Mouse (Mus musculus) CH12.LX (cell line): ENCODE results near the gene Rpl3. TPM values are rescaled to one million over a fixed set of nuclear protein-coding genes. Genes with fewer than 3 reads are reported as not detected.
A peak's percentile ranks its signal among the peaks of the same experiment; 100 is the strongest.
"Not testable (repeated sequence)": the region's sequence is repeated elsewhere in the genome, so short reads cannot be mapped to it uniquely, and the experiment has no call there.

Experiments
- DNase-seq: peaks from one replicate; pipeline ENCODE4 v3.0.0-alpha.2; 2013; ENCODE audit errors: extremely low read depth
- H3K27ac ChIP-seq: 2 replicates; pipeline ENCODE4 v1.5.1; 2012; ENCODE audit warnings: low read depth, mild to moderate bottlenecking, control low read depth, moderate library complexity; ENCODE audit not compliant: insufficient read depth
- H3K27me3 ChIP-seq: replicated peaks from 2 replicates; pipeline ENCODE3; 2012; ENCODE audit warnings: inconsistent platforms
- H3K36me3 ChIP-seq, 2 experiments: replicated peaks in 1 of 2; 2 replicates each; pipeline versions ENCODE3 to v1.6.1; 2012; ENCODE audit warnings: inconsistent platforms in 1 of 2, low read length in 1 of 2, mild to moderate bottlenecking in 1 of 2, mixed read lengths in 1 of 2, moderate library complexity in 1 of 2; ENCODE audit not compliant: control insufficient read depth in 1 of 2, insufficient read depth in 1 of 2
- H3K4me1 ChIP-seq, 2 experiments: 2 replicates each; pipeline ENCODE4 v1.6.1; 2012; ENCODE audit warnings: inconsistent platforms in 1 of 2, moderate library complexity in 1 of 2; ENCODE audit not compliant: insufficient read depth in 2 of 2, control insufficient read depth in 1 of 2
- H3K4me2 ChIP-seq: 2 replicates; pipeline ENCODE4 v1.6.1; 2012; ENCODE audit warnings: low read depth, mild to moderate bottlenecking, control low read depth; ENCODE audit not compliant: poor library complexity, insufficient read depth, severe bottlenecking
- H3K4me3 ChIP-seq, 3 experiments: fragments of 150-350 bp in 1 of 3; sonication (generic) in 1 of 3; replicated peaks in 1 of 3; 2 replicates each; pipeline versions ENCODE3 to v1.5.1; 2011 to 2012; ENCODE audit warnings: low read depth in 2 of 3, low read length in 2 of 3, mild to moderate bottlenecking in 2 of 3, moderate library complexity in 2 of 3, control low read depth in 1 of 3, improper control_type of control experiment in 1 of 3, inconsistent platforms in 1 of 3, mixed read lengths in 1 of 3; ENCODE audit not compliant: poor library complexity in 1 of 3
- H3K79me2 ChIP-seq: replicated peaks from 2 replicates; pipeline ENCODE4 v1.6.1; 2012; ENCODE audit warnings: mild to moderate bottlenecking, moderate library complexity; ENCODE audit not compliant: control insufficient read depth, poor library complexity, insufficient read depth, severe bottlenecking; ENCODE audit errors: extremely low read depth
- H3K9ac ChIP-seq: 2 replicates; pipeline ENCODE4 v1.6.1; 2012; ENCODE audit warnings: low read depth, mild to moderate bottlenecking, control low read depth, moderate library complexity; ENCODE audit not compliant: insufficient read depth
- H3K9me3 ChIP-seq: replicated peaks from 2 replicates; pipeline ENCODE3; 2012; ENCODE audit warnings: low read length, inconsistent platforms, mixed read lengths
- CHD1 ChIP-seq: IDR thresholded peaks from 2 replicates; pipeline ENCODE4 v1.6.1; 2012; ENCODE audit warnings: low read depth, low read length, improper control_type of control experiment, inconsistent platforms
- CTCF ChIP-seq, 2 experiments: IDR thresholded peaks in 1 of 2; conservative IDR thresholded peaks in 1 of 2; 2 replicates each; pipeline ENCODE4 v1.5.1; 2011 to 2012; ENCODE audit warnings: low read depth in 2 of 2, low read length in 2 of 2, improper control_type of control experiment in 1 of 2, inconsistent platforms in 1 of 2, mild to moderate bottlenecking in 1 of 2, moderate library complexity in 1 of 2
- ELF1 ChIP-seq: IDR thresholded peaks from 2 replicates; pipeline ENCODE4 v1.6.1; 2014; ENCODE audit warnings: low read depth, mild to moderate bottlenecking, inconsistent platforms, low read length, improper control_type of control experiment
- GABPA ChIP-seq: IDR thresholded peaks from 2 replicates; pipeline ENCODE4 v1.6.1; 2012; ENCODE audit warnings: low read depth, low read length, improper control_type of control experiment, inconsistent platforms; ENCODE audit not compliant: insufficient replicate concordance
- HCFC1 ChIP-seq: IDR thresholded peaks from 2 replicates; pipeline ENCODE4 v1.6.1; 2012; ENCODE audit warnings: low read depth, mild to moderate bottlenecking, inconsistent platforms, low read length, improper control_type of control experiment
- IRF4 ChIP-seq: IDR thresholded peaks from 2 replicates; pipeline ENCODE4 v1.6.1; 2014; ENCODE audit warnings: low read depth, mild to moderate bottlenecking, inconsistent platforms, low read length, improper control_type of control experiment
- JUN ChIP-seq: IDR thresholded peaks from 2 replicates; pipeline ENCODE4 v1.6.1; 2011; ENCODE audit warnings: low read depth, mild to moderate bottlenecking, low read length, improper control_type of control experiment, moderate library complexity; ENCODE audit not compliant: insufficient read depth
- KAT2A ChIP-seq: IDR thresholded peaks from 2 replicates; pipeline ENCODE4 v1.6.1; 2012; ENCODE audit warnings: low read length, improper control_type of control experiment, inconsistent platforms; ENCODE audit not compliant: insufficient replicate concordance
- MAFK ChIP-seq: IDR thresholded peaks from 2 replicates; pipeline ENCODE4 v1.6.1; 2011; ENCODE audit warnings: low read length, improper control_type of control experiment; ENCODE audit not compliant: insufficient replicate concordance
- MAX ChIP-seq: IDR thresholded peaks from 2 replicates; pipeline ENCODE4 v1.6.1; 2011; ENCODE audit warnings: low read length, improper control_type of control experiment
- MAZ ChIP-seq: IDR thresholded peaks from 2 replicates; pipeline ENCODE4 v1.6.1; 2012; ENCODE audit warnings: low read depth, mild to moderate bottlenecking, inconsistent platforms, low read length, improper control_type of control experiment, moderate library complexity
- MYC ChIP-seq: IDR thresholded peaks from 2 replicates; pipeline ENCODE4 v1.6.1; 2011; ENCODE audit warnings: low read depth, mild to moderate bottlenecking, improper control_type of control experiment, low read length
- PAX5 ChIP-seq: IDR thresholded peaks from 2 replicates; pipeline ENCODE4 v1.6.1; 2012; ENCODE audit warnings: low read length, inconsistent platforms, mixed read lengths
- POLR2A ChIP-seq: IDR thresholded peaks from 2 replicates; pipeline ENCODE4 v1.6.1; 2011; ENCODE audit warnings: low read depth, mild to moderate bottlenecking, improper control_type of control experiment, low read length
- RAD21 ChIP-seq: IDR thresholded peaks from 2 replicates; pipeline ENCODE4 v1.6.1; 2011; ENCODE audit warnings: low read depth, mild to moderate bottlenecking, low read length, improper control_type of control experiment, moderate library complexity
- SMC3 ChIP-seq: IDR thresholded peaks from 2 replicates; pipeline ENCODE4 v1.6.1; 2011; ENCODE audit warnings: low read depth, low read length, improper control_type of control experiment
- TBP ChIP-seq: conservative IDR thresholded peaks from 2 replicates; pipeline ENCODE4 v1.6.1; 2011; ENCODE audit warnings: low read depth, low read length, improper control_type of control experiment
- UBTF ChIP-seq: IDR thresholded peaks from 2 replicates; pipeline ENCODE4 v1.6.1; 2012; ENCODE audit warnings: low read depth, mild to moderate bottlenecking, inconsistent platforms, low read length, improper control_type of control experiment, moderate library complexity
- ZMIZ1 ChIP-seq: IDR thresholded peaks from 2 replicates; pipeline ENCODE4 v1.6.1; 2012; ENCODE audit warnings: low read depth, mild to moderate bottlenecking, inconsistent platforms, low read length, improper control_type of control experiment
- ZNF384 ChIP-seq: IDR thresholded peaks from 2 replicates; pipeline ENCODE4 v1.6.1; 2012; ENCODE audit warnings: low read depth, low read length, improper control_type of control experiment, inconsistent platforms
- dilution Hi-C: fragments of 300-500 bp; cut with MboI; formaldehyde crosslinking; loops from 2 replicates; pipeline ENCODE4 v1.14.3; 2020; ENCODE audit warnings: low sequenced_read_pairs; ENCODE audit not compliant: extremely low pct_unique_long_range_greater_than_20kb, extremely low pct_ligation_motif_present
- in situ Hi-C: fragments of 300-500 bp; cut with MboI; formaldehyde crosslinking; loops from 3 replicates; pipeline ENCODE4 v1.14.3; 2019; ENCODE audit warnings: low sequenced_read_pairs, low pct_ligation_motif_present, low pct_unique_long_range_greater_than_20kb, mixed read lengths
- polyA plus RNA-seq: library from polyadenylated mRNA; unstranded; fragments of >175 nt; gene quantifications from 2 replicates; pipeline ENCODE4 v1.2.1, GENCODE M21; 2012; ENCODE audit warnings: low read depth; ENCODE audit not compliant: insufficient read length
- total RNA-seq, 2 experiments: library from RNA; depleted of rRNA; stranded (reverse); fragments of 300-350 nt in 1 of 2; fragments of >200 nt in 1 of 2; gene quantifications; 2 replicates each; pipeline ENCODE4 v1.2.3; 2012 to 2014

Rpl3 gene
- total and polyA plus RNA-seq, 3 experiments = 2,198 to 3,819 (median 2,592) TPM

- Histone ChIP-seq H3K36me3 (no peaks in the 10 kb centered on the region), H3K4me3 (no peak overlapping the region), H3K27ac (no peak overlapping the region), H3K9ac (no peak overlapping the region), H3K9me3 (no peaks in the 10 kb centered on the region), H3K27me3 (no peaks in the 10 kb centered on the region), H3K4me1 (no peaks in the 10 kb centered on the region), H3K79me2 (no peaks in the 10 kb centered on the region), H3K4me2 (no peak overlapping the region)
- dilution Hi-C loops (no loop called here), in situ Hi-C loops (no loop called here)
- DNase-seq = peak; percentile 36
- no peak for TF ChIP-seq MAZ
- TF ChIP-seq ELF1 = peak; percentile 46; the same call in 1 of the 2 replicates
- TF ChIP-seq CTCF (conservative IDR thresholded peaks at IDR 0.05 in 1 of 2, IDR thresholded peaks at IDR 0.05 in 1 of 2; ENCODE audit: low read depth in 2 of 2, low read length in 2 of 2) = peak in 1 of 2 experiments; percentile 65; a peak in 2 of 4 replicates
- TF ChIP-seq KAT2A = no peak
- TF ChIP-seq SMC3 = peak; percentile 60
- TF ChIP-seq RAD21 = peak; percentile 24
These were observed 35.5 kb upstream of the Rpl3 start for GRCm38 (mm10) chr15:80127191-80127590.

GRCm38 (mm10) chr15:80124651-80125050 lies 33.0 kb upstream of the Rpl3 start:
- Histone ChIP-seq H3K27ac (no peak overlapping the region), H3K36me3 (no peaks in the 10 kb centered on the region), H3K4me2 (no peak overlapping the region), H3K9ac (no peak overlapping the region), H3K79me2 (no peaks in the 10 kb centered on the region), H3K9me3 (no peaks in the 10 kb centered on the region), H3K4me1 (peaks cover 3% of the 10 kb centered on the region in 2 experiments; a peak in 1 of 4 replicates), H3K27me3 (no peaks in the 10 kb centered on the region), H3K4me3 (no peak overlapping the region)
- dilution Hi-C loops (no loop called here), in situ Hi-C loops (no loop called here)
- no peak for TF ChIP-seq RAD21
- no peak for TF ChIP-seq MAFK
- no peak for TF ChIP-seq HCFC1
- no peak for TF ChIP-seq POLR2A
- TF ChIP-seq MAX = no peak
- no peak for TF ChIP-seq SMC3
- no peak for TF ChIP-seq ZNF384
- no peak for TF ChIP-seq ZMIZ1
- no peak for TF ChIP-seq JUN
- no peak for TF ChIP-seq PAX5
- no peak for TF ChIP-seq GABPA
- TF ChIP-seq UBTF = no peak
- TF ChIP-seq TBP = no peak
- TF ChIP-seq IRF4 = no peak
- TF ChIP-seq CHD1 = no peak
- no peak for TF ChIP-seq MYC
- DNase-seq = no peak

GRCm38 (mm10) chr15:80122431-80122830 lies 30.8 kb upstream of the Rpl3 start:
- DNase-seq, H3K4me1 ChIP-seq, H3K27ac ChIP-seq, H3K9ac ChIP-seq, H3K36me3 ChIP-seq, H3K9me3 ChIP-seq, H3K79me2 ChIP-seq, in situ Hi-C loops, H3K4me2 ChIP-seq, H3K27me3 ChIP-seq, dilution Hi-C loops, H3K4me3 ChIP-seq: not testable (repeated sequence)
